Mouse (Mus musculus) forebrain, embryonic 13.5 days (tissue): Measurements from ENCODE around the gene Fgfrl1. TPM values are rescaled to one million over a fixed set of nuclear protein-coding genes. Genes with fewer than 3 reads are reported as not detected.
"Not testable (repeated sequence)": the region's sequence is repeated elsewhere in the genome, so short reads cannot be mapped to it uniquely, and the experiment has no call there.

ENCODE experiments used
- ATAC-seq: fragments of 200-750 bp; cut with Nextera tagmentation; 2 replicates; pipeline ENCODE4 v1.8.0; 2017
- H3K27ac ChIP-seq: fragments of 300-500 bp; sonication (generic); 2 replicates; pipeline ENCODE4 v1.5.1; 2015; ENCODE audit warnings: inconsistent platforms, mild to moderate bottlenecking, moderate library complexity
- H3K27me3 ChIP-seq: fragments of 300-500 bp; sonication (generic); 2 replicates; pipeline ENCODE4 v1.6.1; 2015; ENCODE audit warnings: mild to moderate bottlenecking, inconsistent platforms
- H3K36me3 ChIP-seq: fragments of 300-500 bp; sonication (generic); 2 replicates; pipeline ENCODE4 v1.6.1; 2015; ENCODE audit warnings: mild to moderate bottlenecking, inconsistent platforms; ENCODE audit not compliant: poor library complexity, severe bottlenecking
- H3K4me1 ChIP-seq: fragments of 300-500 bp; sonication (generic); 2 replicates; pipeline ENCODE4 v1.6.1; 2015; ENCODE audit warnings: inconsistent platforms
- H3K4me2 ChIP-seq: fragments of 300-500 bp; sonication (generic); 2 replicates; pipeline ENCODE4 v1.6.1; 2015; ENCODE audit warnings: inconsistent platforms, mild to moderate bottlenecking, moderate library complexity
- H3K4me3 ChIP-seq: fragments of 300-500 bp; sonication (generic); 2 replicates; pipeline ENCODE4 v1.5.1; 2015; ENCODE audit warnings: mild to moderate bottlenecking, inconsistent platforms
- H3K9ac ChIP-seq: fragments of 300-500 bp; sonication (generic); 2 replicates; pipeline ENCODE4 v1.6.1; 2015; ENCODE audit warnings: mild to moderate bottlenecking, inconsistent platforms
- H3K9me3 ChIP-seq: fragments of 300-500 bp; sonication (generic); replicated peaks from 2 replicates; pipeline ENCODE4 v1.6.1; 2016; ENCODE audit warnings: inconsistent platforms
- WGBS: fragments of 180-500 bp; shearing (Covaris S2); methylation state at CpG from one replicate; pipeline ENCODE4 v1.1.7; 2015; 5-methylcytosine and 5-hydroxymethylcytosine counted together
- polyA plus RNA-seq: library from polyadenylated mRNA; unstranded; fragments of >200 nt; fragmentation: Nextera tagmentation; extraction: Ambion mirVana; gene quantifications from 2 replicates; pipeline ENCODE4 v1.2.1, GENCODE M21; 2015

Fgfrl1 gene
- polyA plus RNA-seq, 1 experiment from 2014 or later, result 5.6 TPM

GRCm38 (mm10) chr5:108741844-108742243 is 49.7 kb downstream of the Fgfrl1 start:
- H3K9ac ChIP-seq, result no peak overlapping the region
- no peaks in the 10 kb centered on the region for H3K27me3 ChIP-seq
- H3K4me1 ChIP-seq, result no peaks in the 10 kb centered on the region
- WGBS, result 85% methylated on average over 2 of the region's 2 CpGs
- H3K4me3 ChIP-seq, result no peak overlapping the region
- H3K4me2 ChIP-seq, result no peak overlapping the region
- no peaks in the 10 kb centered on the region for H3K9me3 ChIP-seq
- no peak for ATAC-seq
- H3K27ac ChIP-seq, result no peak overlapping the region
- H3K36me3 ChIP-seq, result no peaks in the 10 kb centered on the region

- Histone ChIP-seq H3K27ac (no peak overlapping the region), H3K36me3 (no peaks in the 10 kb centered on the region), H3K4me3 (no peak overlapping the region), H3K9ac (no peak overlapping the region), H3K4me2 (no peak overlapping the region), H3K27me3 (no peaks in the 10 kb centered on the region), H3K9me3 (no peaks in the 10 kb centered on the region), H3K4me1 (no peaks in the 10 kb centered on the region)
- 48% methylated on average over 2 of the region's 2 CpGs for WGBS
- no peak for ATAC-seq
Measured at GRCm38 (mm10) chr5:108742596-108742995, 50.4 kb downstream of the Fgfrl1 start.

GRCm38 (mm10) chr5:108743856-108744255 is 51.7 kb downstream of the Fgfrl1 start:
- no peak overlapping the region for H3K27ac ChIP-seq
- H3K9ac ChIP-seq, result no peak overlapping the region
- no peaks in the 10 kb centered on the region for H3K9me3 ChIP-seq
- 72% methylated on average over 2 of the region's 2 CpGs for WGBS
- H3K27me3 ChIP-seq, result no peaks in the 10 kb centered on the region
- no peak overlapping the region for H3K4me3 ChIP-seq
- no peak overlapping the region for H3K4me2 ChIP-seq
- H3K4me1 ChIP-seq, result no peaks in the 10 kb centered on the region
- H3K36me3 ChIP-seq, result no peaks in the 10 kb centered on the region
- no peak for ATAC-seq

GRCm38 (mm10) chr5:108744629-108745028 is 52.4 kb downstream of the Fgfrl1 start:
- H3K4me1 ChIP-seq, result no peaks in the 10 kb centered on the region
- H3K4me3 ChIP-seq, result no peak overlapping the region
- whole genome bisulfite sequencing, result 78% methylated on average over 3 of the region's 3 CpGs
- H3K36me3 ChIP-seq, result no peaks in the 10 kb centered on the region
- H3K4me2 ChIP-seq, result no peak overlapping the region
- ATAC-seq, result no peak
- no peaks in the 10 kb centered on the region for H3K9me3 ChIP-seq
- no peak overlapping the region for H3K9ac ChIP-seq
- H3K27me3 ChIP-seq, result no peaks in the 10 kb centered on the region
- H3K27ac ChIP-seq, result no peak overlapping the region

GRCm38 (mm10) chr5:108750328-108751210 is 58.4 kb downstream of the Fgfrl1 start:
- H3K9ac ChIP-seq, result no peak overlapping the region
- no peak for ATAC-seq
- H3K9me3 ChIP-seq, result no peaks in the 10 kb centered on the region
- no peaks in the 10 kb centered on the region for H3K27me3 ChIP-seq
- 84% methylated on average over 5 of the region's 5 CpGs for WGBS
- H3K4me2 ChIP-seq, result no peak overlapping the region
- no peak overlapping the region for H3K4me3 ChIP-seq
- no peaks in the 10 kb centered on the region for H3K4me1 ChIP-seq
- no peaks in the 10 kb centered on the region for H3K36me3 ChIP-seq
- H3K27ac ChIP-seq, result no peak overlapping the region

- not testable (repeated sequence) for H3K4me3 ChIP-seq, H3K36me3 ChIP-seq, ATAC-seq, H3K27me3 ChIP-seq, H3K4me2 ChIP-seq, H3K9me3 ChIP-seq, H3K9ac ChIP-seq, H3K4me1 ChIP-seq, H3K27ac ChIP-seq
- 84% methylated on average over 4 of the region's 4 CpGs for WGBS
Measured at GRCm38 (mm10) chr5:108751258-108751657, 59.1 kb downstream of the Fgfrl1 start.

Other genes starting within 250 kb of the Fgfrl1 start
- 0.06 and 0.17 TPM in 2 replicates for gene Mfsd7a, start 243.5 kb upstream of the Fgfrl1 start, polyA plus RNA-seq
- gene Pcgf3, start 231.2 kb upstream of the Fgfrl1 start, polyA plus RNA-seq, result 30.1 and 30.8 TPM in 2 replicates
- gene Cplx1, start 142.4 kb upstream of the Fgfrl1 start, polyA plus RNA-seq, result 31.4 and 33.8 TPM in 2 replicates
- 45.3 and 50.5 TPM in 2 replicates for gene Gak, start 62.6 kb upstream of the Fgfrl1 start, polyA plus RNA-seq
- 19.9 and 20.0 TPM in 2 replicates for gene Tmem175, start 62.6 kb upstream of the Fgfrl1 start, polyA plus RNA-seq
- 7.7 and 7.9 TPM in 2 replicates for gene Idua, start 32.1 kb upstream of the Fgfrl1 start, polyA plus RNA-seq
- gene Dgkq, start 22.7 kb upstream of the Fgfrl1 start, polyA plus RNA-seq, result 13.7 and 19.0 TPM in 2 replicates
- gene Slc26a1, start 16.8 kb upstream of the Fgfrl1 start, polyA plus RNA-seq, result 1.5 and 1.6 TPM in 2 replicates
- gene Rnf212, start 82.6 kb downstream of the Fgfrl1 start, polyA plus RNA-seq, result not detected in 2 replicates
- not detected in 2 replicates for gene Tmed11, start 103.0 kb downstream of the Fgfrl1 start, polyA plus RNA-seq
- gene Vmn2r8, start 116.5 kb downstream of the Fgfrl1 start, polyA plus RNA-seq, result not detected in 2 replicates
- not detected in 2 replicates for gene Vmn2r9, start 160.2 kb downstream of the Fgfrl1 start, polyA plus RNA-seq